ENCODE assay signal across 9 mouse cellular contexts in genomic region chrX:143444581-143444980, GRCm38 (mm10). TPM values are rescaled to one million over a fixed set of nuclear protein-coding genes. Genes with fewer than 3 reads are reported as not detected.
DNase-seq lines count a peak whose midpoint lies in the region; ATAC-seq lines count a peak whose summit lies in the region.
"Had no signal": no experiment of that assay in that cellular context is flagged by ENCODE, and none has a peak within 500 bp of the region (broad histone marks: within the 10 kb centered on the region; RNA-seq: fewer than 3 reads in every experiment).

No protein-coding gene starts in this region.

- no peaks in the 10 kb centered on the region for H3K27me3 ChIP-seq in forebrain, embryonic 14.5 days (replicated peaks; ENCODE audit: control insufficient read depth, insufficient read depth, low read length)

- no peaks in the 10 kb centered on the region for H3K4me1 ChIP-seq in forebrain, embryonic 14.5 days (ENCODE audit: control insufficient read depth, insufficient read depth, low read length)
- H3K4me1 ChIP-seq: limb, embryonic 13.5 days had no signal

- ATAC-seq in forebrain, embryonic 14.5 days, result 0 out of 2 replicates have a peak, but pooled peaks have one; percentile 37

- H3K27ac ChIP-seq in forebrain, embryonic 14.5 days (ENCODE audit: low read depth, low read length), result no peak overlapping the region
- H3K27ac ChIP-seq: limb, embryonic 13.5 days had no signal

- H3K4me2 ChIP-seq in forebrain, embryonic 14.5 days (ENCODE audit: low read length), result no peak overlapping the region
- H3K4me2 ChIP-seq: limb, embryonic 13.5 days had no signal

- no peaks in the 10 kb centered on the region for H3K9me3 ChIP-seq in forebrain, embryonic 14.5 days (replicated peaks; ENCODE audit: control insufficient read depth, low read length)
- H3K9me3 ChIP-seq: limb, embryonic 13.5 days had no signal

- no peak overlapping the region for H3K9ac ChIP-seq in forebrain, embryonic 14.5 days (ENCODE audit: low read length)
- H3K9ac ChIP-seq: limb, embryonic 13.5 days had no signal

- H3K36me3 ChIP-seq in forebrain, embryonic 14.5 days (ENCODE audit: control insufficient read depth, insufficient read depth, low read length), result no peaks in the 10 kb centered on the region
- H3K36me3 ChIP-seq: limb, embryonic 13.5 days had no signal

- intact Hi-C loops in gastrocnemius, postnatal 14 days (cut with DNase I; ENCODE audit: low total_unique reads), result loop anchor here (10.0 kb wide), 1 partner anchor 630 kb away; no protein-coding TSS in a partner anchor

- DNase-seq in gastrocnemius, postnatal 10 days, result peak; percentile 30
- DNase-seq in gastrocnemius, postnatal 14 days, result no peak
- DNase-seq in A20 (ENCODE audit: low read depth, low spot score), result peak; percentile 19
- peak; percentile 12 for DNase-seq in c-Kit-negative CD71-positive TER-119-positive erythroid progenitor cells, embryonic 14.5 days (ENCODE audit: low read depth, low spot score)
- peak; percentile 76 for DNase-seq in forebrain, embryonic 14.5 days (ENCODE audit: low spot score)
- DNase-seq in kidney, postnatal 4 days, result peak; percentile 36 to 44
- DNase-seq in lung, postnatal 25 days (ENCODE audit: low spot score), result peak; percentile 30
- peak; percentile 8 for DNase-seq in yolk sac, embryonic 10.5 days (ENCODE audit: low spot score)

- no peak overlapping the region for H3K4me3 ChIP-seq in forebrain, embryonic 14.5 days (ENCODE audit: low read depth, low read length)
- H3K4me3 ChIP-seq: limb, embryonic 13.5 days had no signal

- WGBS in forebrain, embryonic 14.5 days, result 20% methylated on average over 3 of the region's 3 CpGs

RNA-seq across cellular contexts. Expression of gene Chrdl1, which starts 50.5 kb away (rescaled TPM):
- total RNA-seq in gastrocnemius, postnatal 10 days (2021), result 1 to 10 TPM; 6.2 TPM
- total RNA-seq in gastrocnemius, postnatal 14 days (2021), result 1 to 10 TPM; 2.6 to 5.1 TPM
- polyA plus RNA-seq in forebrain, embryonic 14.5 days (2014; fragmentation: Nextera tagmentation; extraction: Ambion mirVana), result 2.5 and 2.9 TPM in 2 replicates
